Mouse (Mus musculus): ENCODE measurements at regions not wholly inside any gene's neighbourhood (a gene's known extent, or its start where the extent isn't known, plus 50 kb on each side); places are given as distances from the start of the nearest gene placed in this dataset.

GRCm38 (mm10) chr11:82588744-82589143, 175.4 kb downstream of the Cct6b start:
- DNase-seq (ENCODE audit: low spot score in 2 of 2): no peak

- DNase-seq (ENCODE audit: low spot score in 2 of 2): no peak
Observed at GRCm38 (mm10) chr11:82579841-82580415, 184.2 kb downstream of the Cct6b start.

GRCm38 (mm10) chr11:82576019-82576418, 187.3 kb downstream of the Tmem132e start:
- DNase-seq (ENCODE audit: low spot score in 2 of 2): no peak

- DNase-seq (ENCODE audit: low spot score in 2 of 2): no peak
Observed at GRCm38 (mm10) chr11:82573126-82573525, 184.4 kb downstream of the Tmem132e start.

GRCm38 (mm10) chr11:82571525-82571924, 182.8 kb downstream of the Tmem132e start:
- DNase-seq (ENCODE audit: low spot score in 2 of 2): no peak

- no peak for DNase-seq (ENCODE audit: low spot score in 2 of 2)
Observed at GRCm38 (mm10) chr11:82569819-82570218, 181.1 kb downstream of the Tmem132e start.

- no peak for DNase-seq (ENCODE audit: low spot score in 2 of 2)
Observed at GRCm38 (mm10) chr11:82568219-82568676, 179.5 kb downstream of the Tmem132e start.

- DNase-seq (ENCODE audit: low spot score in 2 of 2): no peak
Observed at GRCm38 (mm10) chr11:82567014-82567685, 178.4 kb downstream of the Tmem132e start.

- DNase-seq (ENCODE audit: low spot score in 2 of 2): no peak
Observed at GRCm38 (mm10) chr11:82566092-82566491, 177.4 kb downstream of the Tmem132e start.

GRCm38 (mm10) chr11:82564181-82564580, 175.5 kb downstream of the Tmem132e start:
- no peak for DNase-seq (ENCODE audit: low spot score in 2 of 2)

GRCm38 (mm10) chr11:82542028-82542427, 153.3 kb downstream of the Tmem132e start:
- DNase-seq (ENCODE audit: low spot score in 2 of 2): no peak

GRCm38 (mm10) chr11:82541376-82541775, 152.7 kb downstream of the Tmem132e start:
- DNase-seq (ENCODE audit: low spot score in 2 of 2): no peak

- no peak for DNase-seq (ENCODE audit: low spot score in 2 of 2)
Observed at GRCm38 (mm10) chr11:82537931-82538330, 149.2 kb downstream of the Tmem132e start.

- DNase-seq (ENCODE audit: low spot score in 2 of 2): no peak
Observed at GRCm38 (mm10) chr11:82523200-82523802, 134.6 kb downstream of the Tmem132e start.

GRCm38 (mm10) chr11:82521383-82521782, 132.7 kb downstream of the Tmem132e start:
- DNase-seq (ENCODE audit: low spot score in 2 of 2): no peak

GRCm38 (mm10) chr11:82518691-82519090, 130.0 kb downstream of the Tmem132e start:
- no peak for DNase-seq (ENCODE audit: low spot score in 2 of 2)

- no peak for DNase-seq (ENCODE audit: low spot score in 2 of 2)
Observed at GRCm38 (mm10) chr11:82514526-82515144, 125.9 kb downstream of the Tmem132e start.

GRCm38 (mm10) chr11:82508564-82508963, 119.9 kb downstream of the Tmem132e start:
- DNase-seq (ENCODE audit: low spot score in 2 of 2): no peak
